Mouse (Mus musculus): ENCODE data around the gene Fmn2.

GRCm38 (mm10) chr1:174466240-174466639, 35.4 kb upstream of the Fmn2 start:
- TF ChIP-seq POLR2A (IDR thresholded peaks at IDR 0.05; ENCODE audit: extremely low read depth, insufficient read depth, low read length) (no peak), CTCF (IDR thresholded peaks at IDR 0.05; ENCODE audit: low read depth, low read length) (peak; percentile 22)
